Mouse (Mus musculus) lung, adult 2 months (tissue): ENCODE data around the gene Ttc29.

Source experiments
- CTCF ChIP-seq: fragments of 200-500 bp; IDR thresholded peaks from 2 replicates; pipeline ENCODE4 v1.5.1; 2011; ENCODE audit warnings: mild to moderate bottlenecking, low read length, control low read depth; ENCODE audit not compliant: insufficient read depth
- POLR2A ChIP-seq: fragments of 200-500 bp; IDR thresholded peaks from 2 replicates; pipeline ENCODE4 v1.6.1; 2011; ENCODE audit warnings: low read depth, mild to moderate bottlenecking, control low read depth, low read length, borderline replicate concordance; ENCODE audit errors: extremely low read depth

DNA sequence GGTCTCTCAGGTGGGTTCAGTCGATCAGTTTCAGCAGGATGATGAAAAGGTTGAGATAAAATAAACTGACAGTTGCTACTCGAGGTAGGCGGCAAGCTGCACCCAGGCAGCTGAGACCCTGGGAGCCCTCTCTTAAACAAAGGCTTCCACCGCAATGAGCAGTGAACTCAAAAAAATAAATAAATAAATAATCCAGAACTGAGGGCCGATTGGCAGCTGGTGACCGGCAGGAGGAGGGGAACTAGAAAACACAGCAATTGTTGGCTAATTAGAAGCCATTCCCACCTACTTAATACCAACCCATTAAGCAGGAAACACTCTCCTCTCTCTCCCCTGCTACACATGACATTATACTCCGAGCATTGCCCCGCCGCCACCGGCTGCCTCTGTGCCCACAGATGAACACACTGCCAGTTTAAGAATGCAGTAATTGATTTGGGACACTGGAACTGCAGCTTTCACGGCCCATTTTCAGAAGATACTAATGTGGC is 133.1 kb downstream of the Ttc29 start:
- no peak for TF ChIP-seq CTCF
- TF ChIP-seq POLR2A, result no peak
